Mouse (Mus musculus) hindbrain, postnatal 0 days (tissue): ENCODE results near the gene Klf11. TPM values are rescaled to one million over a fixed set of nuclear protein-coding genes. Genes with fewer than 3 reads are reported as not detected.

ENCODE experiments used
- ATAC-seq: fragments of 200-750 bp; cut with Nextera tagmentation; 2 replicates; pipeline ENCODE4 v1.8.0; 2017; ENCODE audit warnings: mild to moderate bottlenecking, moderate TSS enrichment, moderate library complexity
- DNase-seq: peaks from one replicate; pipeline ENCODE4 v3.0.0-alpha.2; 2015; ENCODE audit warnings: low spot score
- H3K27ac ChIP-seq: fragments of 300-500 bp; sonication (generic); 2 replicates; pipeline ENCODE4 v1.5.1; 2014; ENCODE audit warnings: mild to moderate bottlenecking
- H3K27me3 ChIP-seq: fragments of 300-500 bp; sonication (generic); 2 replicates; pipeline ENCODE4 v1.6.1; 2014; ENCODE audit warnings: low read length, mixed read lengths; ENCODE audit not compliant: insufficient read depth
- H3K36me3 ChIP-seq: fragments of 300-500 bp; sonication (generic); 2 replicates; pipeline ENCODE4 v1.6.1; 2014; ENCODE audit warnings: low read length, mixed read lengths; ENCODE audit not compliant: insufficient read depth
- H3K4me1 ChIP-seq: fragments of 300-500 bp; sonication (generic); 2 replicates; pipeline ENCODE4 v1.6.1; 2014; ENCODE audit warnings: antibody characterized with exemption, low read length, mixed read lengths; ENCODE audit not compliant: insufficient read depth
- H3K4me2 ChIP-seq: fragments of 300-500 bp; sonication (generic); 2 replicates; pipeline ENCODE4 v1.6.1; 2014; ENCODE audit warnings: low read depth, mild to moderate bottlenecking, low read length, moderate library complexity, mixed read lengths
- H3K4me3 ChIP-seq: fragments of 300-500 bp; sonication (generic); 2 replicates; pipeline ENCODE4 v1.5.1; 2014; ENCODE audit warnings: low read length
- H3K9ac ChIP-seq: fragments of 300-500 bp; sonication (generic); replicated peaks from 2 replicates; pipeline ENCODE4 v1.6.1; 2014; ENCODE audit warnings: mild to moderate bottlenecking, low read length, moderate library complexity, mixed read lengths
- H3K9me3 ChIP-seq: fragments of 300-500 bp; sonication (generic); 2 replicates; pipeline ENCODE4 v1.6.1; 2016; ENCODE audit warnings: low read length, mixed read lengths
- CTCF ChIP-seq: IDR thresholded peaks from 2 replicates; pipeline ENCODE4 v1.5.1; 2016; ENCODE audit warnings: antibody characterized with exemption, control low read depth, low read depth
- WGBS: fragments of 180-500 bp; shearing (Covaris S2); extraction: QIAGEN DNeasy Blood & Tissue Kit; methylation state at CpG from one replicate; pipeline ENCODE4 v1.1.7; 2014; 5-methylcytosine and 5-hydroxymethylcytosine counted together
- polyA plus RNA-seq: library from polyadenylated mRNA; unstranded; fragments of >200 nt; fragmentation: Nextera tagmentation; extraction: Ambion mirVana; gene quantifications from 2 replicates; pipeline ENCODE4 v1.2.1, GENCODE M21; 2015
- total RNA-seq: library from RNA; depleted of rRNA; stranded (reverse); fragments of >200 nt; gene quantifications from 2 replicates; pipeline ENCODE4 v1.2.3, GENCODE M21; 2014; rRNA removed

Gene Klf11
- total and polyA plus RNA-seq, 2 experiments from 2014 or later: 20.4 to 28.3 TPM

GRCm38 (mm10) chr12:24707954-24708823 is 57.1 kb downstream of the Klf11 start, which contains the start of gene Rrm2:
TSS of gene Rrm2 (plus strand) at chr12:24708241.
- peak within 1 kb of the TSS; percentile 68; the same call in 1 of the 2 replicates for H3K27ac ChIP-seq
- H3K4me3 ChIP-seq: peak within 1 kb of the TSS; percentile 80
- H3K4me2 ChIP-seq: peak within 1 kb of the TSS; percentile 88
- peak; percentile 90 for ATAC-seq
- WGBS: under 1% methylated on average over 75 of the region's 83 CpGs
- TF ChIP-seq CTCF: peak; percentile 86
- H3K9ac ChIP-seq: peak within 1 kb of the TSS; percentile 66
- DNase-seq: peak; percentile 96
- peaks cover 7% of the 10 kb centered on the region; the same call in 1 of the 2 replicates for H3K4me1 ChIP-seq
- no peaks in the 10 kb centered on the region for H3K27me3 ChIP-seq
- H3K9me3 ChIP-seq: no peaks in the 10 kb centered on the region
- no peaks in the 10 kb centered on the region for H3K36me3 ChIP-seq

GRCm38 (mm10) chr12:24708824-24709218 is 57.7 kb downstream of the Klf11 start:
- no peaks in the 10 kb centered on the region for H3K9me3 ChIP-seq
- no peaks in the 10 kb centered on the region for H3K27me3 ChIP-seq
- DNase-seq: peak; percentile 31
- H3K27ac ChIP-seq: no peak overlapping the region
- H3K4me3 ChIP-seq: peak overlapping the region; percentile 80
- peaks cover 7% of the 10 kb centered on the region; the same call in 1 of the 2 replicates for H3K4me1 ChIP-seq
- no peak for TF ChIP-seq CTCF
- H3K4me2 ChIP-seq: peak overlapping the region; percentile 88
- WGBS: 2% methylated on average over 17 of the region's 17 CpGs
- H3K9ac ChIP-seq: peak overlapping the region; percentile 66; the same call in 1 of the 2 replicates
- no peaks in the 10 kb centered on the region for H3K36me3 ChIP-seq
- ATAC-seq: no peak; the same call in 1 of the 2 replicates

- peaks cover 7% of the 10 kb centered on the region; the same call in 1 of the 2 replicates for H3K4me1 ChIP-seq
- no peak for TF ChIP-seq CTCF
- H3K4me3 ChIP-seq: peak overlapping the region; percentile 80
- ATAC-seq: no peak
- no peak overlapping the region for H3K9ac ChIP-seq
- no peaks in the 10 kb centered on the region for H3K36me3 ChIP-seq
- WGBS: 30% methylated on average over 6 of the region's 6 CpGs
- H3K9me3 ChIP-seq: no peaks in the 10 kb centered on the region
- H3K27me3 ChIP-seq: no peaks in the 10 kb centered on the region
- no peak for DNase-seq
- H3K27ac ChIP-seq: no peak overlapping the region
- peak overlapping the region; percentile 88 for H3K4me2 ChIP-seq
Measured at GRCm38 (mm10) chr12:24709409-24709808, 58.3 kb downstream of the Klf11 start.

GRCm38 (mm10) chr12:24709831-24710508 is 58.9 kb downstream of the Klf11 start:
- DNase-seq: peak; percentile 93
- peaks cover 7% of the 10 kb centered on the region; the same call in 1 of the 2 replicates for H3K4me1 ChIP-seq
- no peak overlapping the region for H3K4me3 ChIP-seq
- peak; percentile 41; the same call in 1 of the 2 replicates for ATAC-seq
- H3K9ac ChIP-seq: no peak overlapping the region
- 26% methylated on average over 5 of the region's 5 CpGs for WGBS
- H3K36me3 ChIP-seq: no peaks in the 10 kb centered on the region
- peak overlapping the region; percentile 88 for H3K4me2 ChIP-seq
- peak; percentile 76 for TF ChIP-seq CTCF
- H3K27ac ChIP-seq: peak overlapping the region; percentile 48; the same call in 1 of the 2 replicates
- H3K9me3 ChIP-seq: no peaks in the 10 kb centered on the region
- no peaks in the 10 kb centered on the region for H3K27me3 ChIP-seq

GRCm38 (mm10) chr12:24710672-24711071 is 59.6 kb downstream of the Klf11 start:
- no peak for ATAC-seq
- Histone ChIP-seq H3K27ac (peak overlapping the region; percentile 48; the same call in 1 of the 2 replicates), H3K27me3 (no peaks in the 10 kb centered on the region)

More at GRCm38 (mm10) chr12:24710672-24711071, 59.6 kb downstream of the Klf11 start:
- H3K4me2 ChIP-seq: no peak overlapping the region
- H3K9me3 ChIP-seq: no peaks in the 10 kb centered on the region
- peaks cover 7% of the 10 kb centered on the region; the same call in 1 of the 2 replicates for H3K4me1 ChIP-seq
- H3K4me3 ChIP-seq: no peak overlapping the region
- DNase-seq: peak; percentile 61
- no peak overlapping the region for H3K9ac ChIP-seq
- TF ChIP-seq CTCF: peak; percentile 66
- WGBS: 61% methylated on average over 5 of the region's 5 CpGs
- H3K36me3 ChIP-seq: no peaks in the 10 kb centered on the region

Other genes with a start within 250 kb of the Klf11 start
- 11.7 and 14.2 TPM in 2 replicates for gene Taf1b, start 152.9 kb upstream of the Klf11 start, total RNA-seq
- 31.8 and 33.1 TPM in 2 replicates for gene Taf1b, start 152.9 kb upstream of the Klf11 start, polyA plus RNA-seq
- gene Grhl1, start 79.0 kb upstream of the Klf11 start, total RNA-seq: 1.3 and 1.5 TPM in 2 replicates
- gene Grhl1, start 79.0 kb upstream of the Klf11 start, polyA plus RNA-seq: 1.2 and 1.4 TPM in 2 replicates
- gene Cys1, start 30.5 kb downstream of the Klf11 start, total RNA-seq: 3.9 and 5.5 TPM in 2 replicates
- 1.4 and 1.7 TPM in 2 replicates for gene Cys1, start 30.5 kb downstream of the Klf11 start, polyA plus RNA-seq
- gene Rrm2, start 57.0 kb downstream of the Klf11 start, total RNA-seq: 23.4 TPM in 2 replicates
- gene Rrm2, start 57.0 kb downstream of the Klf11 start, polyA plus RNA-seq: 53.4 and 61.1 TPM in 2 replicates
- gene Mboat2, start 179.6 kb downstream of the Klf11 start, total RNA-seq: 60.2 and 67.7 TPM in 2 replicates
- 73.0 and 77.0 TPM in 2 replicates for gene Mboat2, start 179.6 kb downstream of the Klf11 start, polyA plus RNA-seq